Mouse (Mus musculus): Measurements from ENCODE around the gene Hddc3. TPM values are rescaled to one million over a fixed set of nuclear protein-coding genes. Genes with fewer than 3 reads are reported as not detected.
"Not testable (repeated sequence)": the region's sequence is repeated elsewhere in the genome, so short reads cannot be mapped to it uniquely, and the experiment has no call there.

Gene Hddc3
- polyA plus RNA-seq, 1 experiment = 20.4 TPM

- 70% methylated on average over 7 of the region's 7 CpGs for WGBS
- Histone ChIP-seq H3K4me1 (ENCODE audit: control insufficient read depth, insufficient read depth, low read length) (no peaks in the 10 kb centered on the region), H3K4me3 (replicated peaks; ENCODE audit: extremely low read depth, low read depth, low read length) (peak overlapping the region; percentile 9)
- DNase-seq = peak; percentile 22
- TF ChIP-seq CTCF (IDR thresholded peaks at IDR 0.05; ENCODE audit: insufficient read depth, low read length) (no peak), POLR2A (IDR thresholded peaks at IDR 0.05; ENCODE audit: borderline replicate concordance, extremely low read depth, low read depth, low read length) (no peak)
Observed at GRCm38 (mm10) chr7:80310771-80311170, 32.1 kb upstream of the Hddc3 start.

- WGBS = 85% methylated on average over 2 of the region's 2 CpGs
- DNase-seq = no peak
- H3K4me3 ChIP-seq (replicated peaks; ENCODE audit: extremely low read depth, low read depth, low read length) = no peak overlapping the region
- TF ChIP-seq POLR2A (IDR thresholded peaks at IDR 0.05; ENCODE audit: borderline replicate concordance, extremely low read depth, low read depth, low read length) (no peak), CTCF (IDR thresholded peaks at IDR 0.05; ENCODE audit: insufficient read depth, low read length) (no peak)
- H3K4me1 ChIP-seq (ENCODE audit: control insufficient read depth, insufficient read depth, low read length) = no peaks in the 10 kb centered on the region
Observed at GRCm38 (mm10) chr7:80315733-80316132, 27.2 kb upstream of the Hddc3 start.

- H3K4me1 ChIP-seq (ENCODE audit: control insufficient read depth, insufficient read depth, low read length) = no peaks in the 10 kb centered on the region
- DNase-seq = no peak
- H3K4me3 ChIP-seq (replicated peaks; ENCODE audit: extremely low read depth, low read depth, low read length) = no peak overlapping the region
- 60% methylated on average over 1 of the region's 1 CpGs for WGBS
- TF ChIP-seq POLR2A (IDR thresholded peaks at IDR 0.05; ENCODE audit: borderline replicate concordance, extremely low read depth, low read depth, low read length) (no peak), CTCF (IDR thresholded peaks at IDR 0.05; ENCODE audit: insufficient read depth, low read length) (no peak)
Observed at GRCm38 (mm10) chr7:80317439-80318115, 25.3 kb upstream of the Hddc3 start.

- TF ChIP-seq CTCF (IDR thresholded peaks at IDR 0.05; ENCODE audit: insufficient read depth, low read length) (no peak), POLR2A (IDR thresholded peaks at IDR 0.05; ENCODE audit: borderline replicate concordance, extremely low read depth, low read depth, low read length) (no peak)
- H3K4me1 ChIP-seq (ENCODE audit: control insufficient read depth, insufficient read depth, low read length) = peaks cover 3% of the 10 kb centered on the region; the same call in 1 of the 2 replicates
- 87% methylated on average over 4 of the region's 4 CpGs for WGBS
- DNase-seq = no peak
- H3K4me3 ChIP-seq (replicated peaks; ENCODE audit: extremely low read depth, low read depth, low read length) = no peak overlapping the region
Observed at GRCm38 (mm10) chr7:80318670-80319069, 24.2 kb upstream of the Hddc3 start.

- WGBS = 85% methylated on average over 19 of the region's 19 CpGs
- H3K4me3 ChIP-seq (replicated peaks; ENCODE audit: extremely low read depth, low read depth, low read length) = no peak overlapping the region
- H3K4me1 ChIP-seq (ENCODE audit: control insufficient read depth, insufficient read depth, low read length) = peaks cover 3% of the 10 kb centered on the region; the same call in 1 of the 2 replicates
- DNase-seq = no peak
- TF ChIP-seq POLR2A (IDR thresholded peaks at IDR 0.05; ENCODE audit: borderline replicate concordance, extremely low read depth, low read depth, low read length) (no peak), CTCF (IDR thresholded peaks at IDR 0.05; ENCODE audit: insufficient read depth, low read length) (no peak)
Observed at GRCm38 (mm10) chr7:80319846-80320496, 22.9 kb upstream of the Hddc3 start.

- Histone ChIP-seq H3K4me1 (ENCODE audit: control insufficient read depth, insufficient read depth, low read length) (peaks cover 3% of the 10 kb centered on the region; the same call in 1 of the 2 replicates), H3K4me3 (replicated peaks; ENCODE audit: extremely low read depth, low read depth, low read length) (peak overlapping the region; percentile 80)
- no peak for TF ChIP-seq POLR2A (IDR thresholded peaks at IDR 0.05; ENCODE audit: borderline replicate concordance, extremely low read depth, low read depth, low read length)
- TF ChIP-seq CTCF (IDR thresholded peaks at IDR 0.05; ENCODE audit: insufficient read depth, low read length) = no peak
- 20% methylated on average over 8 of the region's 8 CpGs for WGBS
- no peak for DNase-seq
Observed at GRCm38 (mm10) chr7:80323336-80323735, 19.6 kb upstream of the Hddc3 start.

- no peak for TF ChIP-seq CTCF (IDR thresholded peaks at IDR 0.05; ENCODE audit: insufficient read depth, low read length)
- peak; percentile 85; the same call in 1 of the 2 replicates for TF ChIP-seq POLR2A (IDR thresholded peaks at IDR 0.05; ENCODE audit: borderline replicate concordance, extremely low read depth, low read depth, low read length)
- peak; percentile 96 for DNase-seq
- WGBS = under 1% methylated on average over 38 of the region's 38 CpGs
- Histone ChIP-seq H3K4me1 (ENCODE audit: control insufficient read depth, insufficient read depth, low read length) (peaks cover 3% of the 10 kb centered on the region; the same call in 1 of the 2 replicates), H3K4me3 (replicated peaks; ENCODE audit: extremely low read depth, low read depth, low read length) (peak within 1 kb of the TSS; percentile 80)
Observed at GRCm38 (mm10) chr7:80324043-80324815, 18.7 kb upstream of the Hddc3 start, which contains the start of gene Rccd1. Gene Rccd1 (minus strand): TSS chr7:80324454.

GRCm38 (mm10) chr7:80324816-80325119 is 18.1 kb upstream of the Hddc3 start:
- DNase-seq; H3K4me3 ChIP-seq (replicated peaks; ENCODE audit: extremely low read depth, low read depth, low read length); H3K4me1 ChIP-seq (ENCODE audit: control insufficient read depth, insufficient read depth, low read length): not testable (repeated sequence)
- WGBS = 44% methylated on average over 5 of the region's 5 CpGs

GRCm38 (mm10) chr7:80325292-80325868 is 17.5 kb upstream of the Hddc3 start:
- TF ChIP-seq POLR2A (IDR thresholded peaks at IDR 0.05; ENCODE audit: borderline replicate concordance, extremely low read depth, low read depth, low read length) (no peak), CTCF (IDR thresholded peaks at IDR 0.05; ENCODE audit: insufficient read depth, low read length) (no peak)
- H3K4me3 ChIP-seq (replicated peaks; ENCODE audit: extremely low read depth, low read depth, low read length) = no peak overlapping the region
- DNase-seq = no peak
- H3K4me1 ChIP-seq (ENCODE audit: control insufficient read depth, insufficient read depth, low read length) = peaks cover 3% of the 10 kb centered on the region; the same call in 1 of the 2 replicates
- WGBS = 91% methylated on average over 16 of the region's 16 CpGs
